Mouse (Mus musculus) lung, postnatal 4 days (tissue): ENCODE results near the gene Nxf1.
"Not testable (repeated sequence)": the region's sequence is repeated elsewhere in the genome, so short reads cannot be mapped to it uniquely, and the experiment has no call there.

Experiments used
- DNase-seq, 2 experiments: peaks; one replicate each; pipeline ENCODE4 v3.0.0; 2021

The Nxf1 gene

GRCm38 (mm10) chr19:8756635-8757387, at the start of gene Nxf1:
Gene Nxf1 (plus strand): TSS chr19:8757073.
- DNase-seq, result peak; percentile 95

GRCm38 (mm10) chr19:8708954-8709353, 47.9 kb upstream of the Nxf1 start:
- DNase-seq, result no peak

- peak in 1 of 2 experiments; percentile 22 for DNase-seq
These were observed 46.8 kb upstream of the Nxf1 start for GRCm38 (mm10) chr19:8710057-8710456.

- DNase-seq, result no peak
These were observed 45.4 kb upstream of the Nxf1 start for GRCm38 (mm10) chr19:8711506-8711905.

- DNase-seq, result no peak
These were observed 44.7 kb upstream of the Nxf1 start for GRCm38 (mm10) chr19:8711949-8712869.

- peak; percentile 89 for DNase-seq
These were observed 44.0 kb upstream of the Nxf1 start for GRCm38 (mm10) chr19:8712870-8713305.

- DNase-seq, result peak; percentile 95
These were observed 43.4 kb upstream of the Nxf1 start for GRCm38 (mm10) chr19:8713306-8713996.

- DNase-seq, result no peak
These were observed 42.7 kb upstream of the Nxf1 start for GRCm38 (mm10) chr19:8713997-8714652.

- DNase-seq, result no peak
These were observed 42.0 kb upstream of the Nxf1 start for GRCm38 (mm10) chr19:8714653-8715481.

- DNase-seq, result no peak
These were observed 40.8 kb upstream of the Nxf1 start for GRCm38 (mm10) chr19:8715868-8716766.

- DNase-seq, result no peak
These were observed 40.0 kb upstream of the Nxf1 start for GRCm38 (mm10) chr19:8716767-8717475.

- DNase-seq, result peak; percentile 41 to 83
These were observed 38.5 kb upstream of the Nxf1 start for GRCm38 (mm10) chr19:8718357-8718756.

GRCm38 (mm10) chr19:8719037-8719436, 37.8 kb upstream of the Nxf1 start:
- DNase-seq, result not testable (repeated sequence)

- DNase-seq, result no peak
These were observed 35.5 kb upstream of the Nxf1 start for GRCm38 (mm10) chr19:8721378-8721777.

- DNase-seq, result no peak
These were observed 34.9 kb upstream of the Nxf1 start for GRCm38 (mm10) chr19:8722021-8722420.

- DNase-seq, result no peak
These were observed 34.3 kb upstream of the Nxf1 start for GRCm38 (mm10) chr19:8722559-8722906.

GRCm38 (mm10) chr19:8722907-8723573, 33.8 kb upstream of the Nxf1 start, which contains the start of gene Slc3a2:
Gene Slc3a2 (minus strand): TSS chr19:8723369.
- peak; percentile 97 to 98 for DNase-seq

GRCm38 (mm10) chr19:8723574-8724346, 33.1 kb upstream of the Nxf1 start:
- no peak for DNase-seq
